Mouse (Mus musculus): ENCODE measurements at regions not wholly inside any gene's neighbourhood (a gene's known extent, or its start where the extent isn't known, plus 50 kb on each side); places are given as distances from the start of the nearest gene placed in this dataset.

- DNase-seq (ENCODE audit: extremely low spot score, low spot score): no peak
Measured at GRCm38 (mm10) chr1:189476796-189477195, 74.7 kb upstream of the Kcnk2 start.

- DNase-seq (ENCODE audit: extremely low spot score, low spot score): no peak
Measured at GRCm38 (mm10) chr1:189473071-189473470, 71.0 kb upstream of the Kcnk2 start.

- DNase-seq (ENCODE audit: extremely low spot score, low spot score): no peak
Measured at GRCm38 (mm10) chr1:189458421-189458820, 56.3 kb upstream of the Kcnk2 start.

Measured in neural tube, embryonic 10.5 days (tissue).